Mouse (Mus musculus) mature B cell (primary cell): Measurements from ENCODE around the gene Sfpq.

Experiments used
- in situ Hi-C: fragments of 300-500 bp; cut with MboI; formaldehyde crosslinking; loops from 2 replicates; pipeline ENCODE4 v1.14.3; 2019

Sfpq gene

DNA sequence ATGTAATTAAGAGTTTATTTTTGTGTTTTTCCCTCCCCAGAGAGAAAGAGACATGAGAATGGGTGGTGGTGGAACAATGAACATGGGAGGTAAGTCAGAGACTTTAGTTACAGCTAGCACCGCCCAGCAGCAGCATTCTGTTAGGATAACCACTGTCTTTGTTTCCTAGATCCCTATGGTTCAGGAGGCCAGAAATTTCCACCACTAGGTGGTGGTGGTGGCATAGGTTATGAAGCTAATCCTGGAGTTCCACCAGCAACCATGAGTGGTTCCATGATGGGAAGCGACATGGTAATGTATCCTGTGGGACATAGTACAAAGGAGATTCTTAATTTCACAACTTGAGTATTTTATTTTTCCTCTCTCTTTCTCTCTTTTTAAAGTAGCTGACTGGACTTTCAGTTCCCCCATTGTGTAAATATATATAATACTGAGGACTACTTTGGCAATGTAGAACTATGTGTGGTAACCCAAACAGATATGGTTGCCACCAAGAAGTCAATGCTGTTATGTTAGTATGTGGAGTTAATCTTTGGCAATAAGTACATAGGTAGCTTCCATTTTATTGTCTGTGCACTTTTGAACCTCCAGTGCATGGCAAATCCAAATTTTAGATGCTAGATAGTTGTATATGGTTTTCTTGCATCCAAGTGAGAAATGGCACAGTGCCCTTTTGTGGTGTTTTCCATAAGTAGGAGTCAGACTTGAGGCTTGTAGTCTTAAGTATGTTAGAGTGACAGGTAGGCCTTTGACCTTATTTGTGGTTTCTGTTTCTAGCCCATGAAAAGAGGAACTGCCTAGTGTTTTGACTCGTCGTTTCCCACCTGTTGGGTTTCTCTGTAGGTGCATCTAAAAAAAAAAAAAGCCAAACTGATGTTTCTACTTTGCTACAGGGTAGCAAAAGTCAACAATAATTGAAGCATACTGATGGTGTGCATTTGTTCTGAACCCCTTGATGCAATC lies 6.4 kb downstream of the Sfpq start:
- in situ Hi-C loops: no loop called here

GRCm38 (mm10) chr4:127037158-127037557 lies 16.0 kb downstream of the Sfpq start:
- in situ Hi-C loops: no loop called here

GRCm38 (mm10) chr4:127037908-127038827 lies 17.0 kb downstream of the Sfpq start:
- in situ Hi-C loops: no loop called here

- in situ Hi-C loops: no loop called here
Observed at GRCm38 (mm10) chr4:127038828-127039349, 17.8 kb downstream of the Sfpq start.

GRCm38 (mm10) chr4:127039871-127040483 lies 18.9 kb downstream of the Sfpq start:
- in situ Hi-C loops: no loop called here

GRCm38 (mm10) chr4:127043540-127043939 lies 22.4 kb downstream of the Sfpq start:
- in situ Hi-C loops: no loop called here

- in situ Hi-C loops: no loop called here
Observed at GRCm38 (mm10) chr4:127051121-127051520, 30.0 kb downstream of the Sfpq start.

GRCm38 (mm10) chr4:127053071-127053470 lies 31.9 kb downstream of the Sfpq start:
- in situ Hi-C loops: no loop called here

DNA sequence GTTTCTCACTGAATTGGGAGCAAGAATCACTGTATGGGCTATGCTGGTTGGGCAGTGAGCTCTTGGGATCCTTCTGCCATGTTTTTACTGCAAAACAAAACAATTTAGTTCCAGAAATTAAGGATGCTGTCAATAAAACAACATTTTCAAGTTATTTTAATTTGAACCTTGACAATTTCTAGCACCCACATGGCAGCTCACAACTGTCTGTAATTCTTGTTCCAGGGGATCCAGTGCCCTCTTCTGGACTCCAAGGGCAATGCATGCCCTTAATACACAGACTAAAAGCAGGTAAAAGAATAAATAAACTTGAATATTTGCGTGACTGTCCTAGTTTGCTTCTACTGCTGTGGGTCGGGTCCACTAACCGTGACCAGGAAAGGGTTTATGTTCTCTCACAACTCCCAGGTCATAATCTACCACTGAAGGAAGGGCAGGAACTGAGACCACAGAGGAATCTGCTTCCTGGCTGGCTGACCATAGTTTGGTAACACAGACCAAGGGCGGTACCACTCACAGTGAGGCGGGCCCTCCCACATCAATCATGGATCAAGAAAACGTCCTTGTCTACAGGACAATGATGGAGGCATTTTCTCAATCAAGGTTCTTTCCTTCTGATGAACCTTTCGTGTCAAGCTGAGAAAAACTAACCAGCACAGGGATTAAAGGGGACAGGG lies 33.5 kb downstream of the Sfpq start:
- in situ Hi-C loops: no loop called here

GRCm38 (mm10) chr4:127060585-127061290 lies 39.6 kb downstream of the Sfpq start, which contains the start of gene Zmym1:
Gene Zmym1, minus strand, starts transcription at chr4:127061152.
- in situ Hi-C loops: no loop called here

DNA sequence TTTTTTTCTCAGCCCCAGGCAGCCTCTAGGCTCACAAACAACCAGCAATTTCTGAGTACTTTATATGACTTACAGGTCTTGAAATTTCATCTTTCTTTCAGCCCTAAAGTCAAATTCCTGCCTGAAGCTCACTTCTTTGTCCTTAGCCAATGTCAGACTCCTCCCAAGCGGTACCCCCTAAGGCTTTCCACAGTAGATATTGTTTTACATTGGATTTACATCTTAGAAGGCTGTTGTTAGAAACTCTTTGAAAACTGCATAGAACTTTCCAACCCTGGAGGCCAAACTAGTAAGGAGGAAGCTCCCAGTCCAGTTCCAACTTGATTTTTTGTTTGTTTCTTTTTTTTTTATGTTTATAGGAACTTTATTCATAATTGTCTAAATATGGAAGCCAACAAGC lies 42.9 kb downstream of the Sfpq start:
- in situ Hi-C loops: no loop called here

DNA sequence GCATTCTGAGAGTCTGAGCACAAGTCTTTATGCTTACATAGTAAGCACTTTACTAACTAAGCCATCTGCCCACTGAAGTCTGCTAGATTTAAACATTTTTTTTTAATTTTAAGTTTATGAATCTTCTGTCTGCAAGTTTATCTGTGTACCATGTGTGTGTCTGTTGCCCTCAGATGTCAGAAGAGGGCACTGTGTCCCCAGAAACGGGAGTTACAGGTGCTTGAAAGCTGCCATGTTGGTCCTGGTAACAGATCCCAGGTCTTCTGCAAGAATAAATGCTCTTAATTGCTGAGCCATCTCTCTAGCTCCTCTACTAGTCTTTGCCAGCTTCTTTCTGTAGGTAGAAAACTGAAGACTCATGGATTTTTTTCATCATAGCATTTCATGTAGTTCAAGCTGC lies 53.8 kb downstream of the Sfpq start:
- in situ Hi-C loops: no loop called here

DNA sequence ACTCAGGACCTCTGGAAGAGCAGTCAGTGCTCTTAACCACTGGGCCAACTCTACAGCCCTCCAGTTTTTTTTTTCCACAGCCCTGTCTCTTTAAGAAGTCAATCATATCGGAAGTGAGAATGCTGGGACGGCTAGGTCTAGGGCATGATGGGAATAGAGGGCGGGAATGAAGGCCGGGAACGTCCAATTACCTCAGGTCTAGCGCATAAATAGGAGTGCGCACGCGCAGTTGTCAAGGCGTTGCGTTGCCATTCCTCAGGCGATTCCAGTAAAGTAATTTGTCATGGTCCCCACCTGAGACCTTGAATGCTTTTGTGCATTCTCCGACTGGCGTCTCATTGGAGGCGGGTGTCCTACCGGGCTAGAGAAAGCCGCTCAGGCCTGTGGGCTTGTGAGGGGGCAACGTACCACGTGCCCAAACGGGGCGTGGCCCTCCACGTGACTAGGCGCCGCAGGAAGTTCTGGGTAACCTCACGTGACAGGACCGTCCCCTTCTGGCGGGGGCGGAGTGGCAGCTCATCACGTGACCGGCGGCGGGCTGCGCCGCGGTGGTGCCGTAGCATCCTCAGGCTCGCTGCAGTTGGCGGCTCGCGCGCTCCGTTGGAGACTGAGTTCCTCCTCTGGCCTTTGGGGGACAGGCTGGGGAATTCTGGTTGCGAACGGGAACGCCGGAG lies 55.9 kb downstream of the Sfpq start, which contains the start of gene Zmym6:
TSS of gene Zmym6 (plus strand) at position 509 of the 674 bp plus-strand sequence.
- in situ Hi-C loops: no loop called here

GRCm38 (mm10) chr4:127080806-127081205 lies 59.7 kb downstream of the Sfpq start:
- in situ Hi-C loops: no loop called here

DNA sequence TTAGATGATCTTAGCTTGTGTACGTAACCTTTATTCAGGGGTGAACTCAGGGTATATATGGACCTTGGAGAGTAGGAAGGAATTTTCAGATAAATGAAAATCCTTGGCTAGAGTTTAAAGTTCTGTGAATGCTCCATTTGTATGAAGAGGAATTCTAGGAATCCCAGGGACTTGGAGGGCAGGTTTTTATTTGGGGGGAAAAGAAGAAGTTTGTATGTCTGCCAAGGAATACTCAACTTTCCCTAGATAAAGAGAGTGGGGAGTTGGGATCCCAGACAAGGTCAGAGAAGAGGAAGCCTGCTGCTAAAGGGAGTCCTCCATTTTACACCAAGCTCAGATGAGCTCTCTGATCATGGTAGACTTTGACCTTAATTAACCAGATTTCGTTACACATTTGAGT lies 62.0 kb downstream of the Sfpq start:
- in situ Hi-C loops: no loop called here

GRCm38 (mm10) chr4:127085761-127086160 lies 64.6 kb downstream of the Sfpq start:
- in situ Hi-C loops: no loop called here
